Mouse (Mus musculus) lung, postnatal 36 days (tissue): ENCODE measurements around the gene Phldb1.
"Not testable (repeated sequence)": the region's sequence is repeated elsewhere in the genome, so short reads cannot be mapped to it uniquely, and the experiment has no call there.

ENCODE experiments used
- DNase-seq: peaks from one replicate; pipeline ENCODE4 v3.0.0; 2022; ENCODE audit warnings: mixed read lengths

The Phldb1 gene

DNA sequence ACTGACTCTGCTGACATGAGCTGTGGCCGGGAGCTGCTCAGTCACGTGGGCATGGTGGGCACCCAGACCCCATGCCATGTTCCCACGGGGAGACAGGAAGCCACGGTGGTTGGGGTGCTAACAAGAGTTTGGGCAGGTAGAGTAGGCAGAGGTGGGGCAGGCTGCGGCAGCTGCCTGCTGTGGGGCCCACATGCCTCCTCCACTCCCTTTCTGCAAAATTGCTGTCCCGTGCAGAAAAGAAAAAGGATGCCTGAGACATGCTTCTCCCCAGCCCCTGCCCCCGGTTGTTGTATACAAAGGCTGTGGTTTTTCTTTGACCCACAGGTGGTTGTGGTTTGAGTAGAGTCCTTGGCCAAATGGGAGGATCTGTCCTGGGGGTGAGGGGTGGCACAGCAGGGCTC, 86.1 kb downstream of the Phldb1 start:
- no peak for DNase-seq

- no peak for DNase-seq
Observed at GRCm38 (mm10) chr9:44647656-44648055, 87.3 kb downstream of the Phldb1 start.

DNA sequence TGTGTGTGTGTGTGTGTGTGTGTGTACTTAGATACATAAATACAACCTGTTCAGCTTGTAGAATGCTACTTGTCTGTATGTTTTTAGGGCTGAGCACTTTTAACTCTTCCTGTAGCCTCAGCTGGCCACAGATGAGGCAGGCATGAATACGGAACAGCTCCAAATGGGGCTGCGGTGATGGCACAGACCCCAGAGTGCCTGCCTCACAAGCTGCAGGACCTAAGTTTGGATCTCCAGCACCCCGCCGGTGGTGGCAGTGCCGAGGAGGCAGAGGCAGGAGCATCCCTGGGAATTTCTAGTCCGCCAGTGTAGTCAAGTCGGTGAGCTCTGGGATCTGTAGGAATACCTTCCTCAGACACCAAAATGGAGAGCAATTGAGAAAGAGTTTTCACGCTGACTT, 88.0 kb downstream of the Phldb1 start:
- no peak for DNase-seq

DNA sequence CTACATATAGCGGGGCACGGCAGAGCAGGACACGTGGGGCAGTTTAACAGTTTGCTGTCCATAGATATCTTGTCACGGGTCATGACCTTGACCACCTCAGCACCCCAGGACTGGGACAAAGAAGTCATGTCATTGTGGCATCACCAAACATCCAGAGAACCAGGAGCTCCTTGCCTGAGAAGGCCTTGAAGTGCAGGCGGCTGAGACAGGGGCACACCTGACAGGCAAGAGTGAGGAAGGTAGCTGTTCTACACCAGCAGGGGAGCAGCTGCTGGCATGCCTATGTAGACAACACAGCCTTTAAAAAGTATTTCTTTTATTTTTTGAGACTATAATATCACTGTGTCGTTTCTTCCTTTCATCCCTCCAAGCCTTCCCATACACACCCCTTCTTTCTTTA, 88.6 kb downstream of the Phldb1 start:
- DNase-seq, result no peak

GRCm38 (mm10) chr9:44645924-44646323, 89.1 kb downstream of the Phldb1 start:
- DNase-seq, result peak; percentile 60

- peak; percentile 85 for DNase-seq
Observed at GRCm38 (mm10) chr9:44645481-44645880, 89.5 kb downstream of the Phldb1 start.

- no peak for DNase-seq
Observed at GRCm38 (mm10) chr9:44644186-44644585, 90.8 kb downstream of the Phldb1 start.

DNA sequence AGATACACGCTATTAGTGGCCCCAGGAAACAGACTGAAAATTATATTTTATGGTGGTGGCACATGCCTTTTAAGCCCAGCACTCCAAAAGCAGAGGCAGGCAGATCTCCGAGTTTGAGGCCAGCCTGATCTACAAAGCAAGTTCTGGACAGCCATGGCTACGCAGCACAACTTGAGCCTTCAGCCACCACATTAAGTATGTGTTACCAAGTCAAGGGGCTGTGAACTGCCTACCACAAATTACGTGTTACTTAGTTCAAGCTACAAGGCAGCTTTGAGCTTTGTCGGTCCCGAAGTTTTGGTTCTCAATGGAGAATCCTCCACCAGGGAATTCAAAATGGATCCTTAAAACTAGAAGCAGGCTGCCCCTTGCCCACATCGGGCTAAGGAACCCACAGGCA, 91.9 kb downstream of the Phldb1 start:
- no peak for DNase-seq

- DNase-seq, result no peak
Observed at GRCm38 (mm10) chr9:44641616-44642015, 93.4 kb downstream of the Phldb1 start.

DNA sequence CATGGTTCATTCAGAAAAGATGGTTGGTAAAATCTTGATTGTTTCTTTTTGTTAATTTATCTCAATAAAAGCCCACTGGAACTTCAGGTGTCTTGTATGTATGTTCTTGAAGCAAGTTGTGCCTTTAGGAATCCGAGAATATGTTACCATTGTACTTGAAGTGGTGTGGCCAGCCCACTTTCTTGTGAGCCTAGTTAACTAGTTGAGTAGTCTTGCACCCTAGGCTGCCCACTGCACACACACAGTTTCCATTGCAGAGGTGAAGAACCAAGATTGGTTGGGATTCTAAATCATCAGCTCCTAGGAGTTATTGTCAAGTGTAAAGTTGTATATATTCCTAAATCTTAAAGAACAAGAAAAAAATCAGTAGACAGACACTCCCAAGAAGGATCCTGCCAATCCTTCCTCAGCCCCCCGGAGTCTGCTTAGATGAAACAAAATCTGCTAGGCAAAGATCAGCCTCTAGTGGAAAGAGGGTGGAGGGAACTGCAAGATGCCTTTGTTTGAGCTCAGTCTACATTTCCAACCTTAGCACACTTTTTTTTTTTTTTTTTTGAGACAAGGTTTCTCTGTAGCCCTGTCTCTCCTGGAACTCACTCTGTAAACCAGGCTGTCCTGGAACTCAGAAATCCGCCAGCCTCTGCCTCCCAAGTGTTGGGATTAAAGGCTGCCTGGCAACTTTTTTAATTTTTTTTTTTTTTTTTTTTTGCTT, 94.2 kb downstream of the Phldb1 start:
- DNase-seq, result no peak

- DNase-seq, result not testable (repeated sequence)
Observed at GRCm38 (mm10) chr9:44640028-44640427, 95.0 kb downstream of the Phldb1 start.

GRCm38 (mm10) chr9:44638726-44639125, 96.3 kb downstream of the Phldb1 start:
- DNase-seq, result not testable (repeated sequence)

DNA sequence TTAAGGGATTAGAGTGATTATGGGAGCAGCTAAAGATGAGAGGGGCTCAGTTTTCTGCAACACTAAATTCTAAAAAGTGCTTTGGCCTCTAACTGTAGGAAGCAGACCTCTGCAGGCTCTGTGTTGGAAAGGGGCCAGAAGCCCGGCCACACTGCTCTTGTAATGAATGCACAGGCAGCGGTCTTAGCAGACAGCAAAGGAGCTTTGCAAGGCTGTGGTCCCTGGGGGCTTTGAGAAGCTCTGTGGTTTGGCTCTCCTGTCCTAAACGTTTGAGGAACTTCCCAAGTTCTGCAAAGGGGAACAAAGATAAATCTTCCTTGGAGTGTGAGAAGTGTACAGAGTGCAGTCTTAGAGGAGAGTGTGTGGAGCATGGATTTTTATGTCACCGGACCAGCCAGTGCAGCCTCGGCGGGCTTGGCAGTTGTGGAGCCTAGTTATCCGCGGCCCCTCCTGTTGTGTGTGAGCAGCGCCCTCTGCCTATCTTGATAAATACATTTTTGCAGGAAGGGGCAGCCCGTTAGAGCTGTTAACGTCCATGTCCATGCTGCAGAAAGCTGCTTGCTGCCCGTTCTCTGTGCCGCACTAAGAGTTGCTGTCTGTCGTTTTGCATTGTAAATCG, 97.3 kb downstream of the Phldb1 start:
- DNase-seq, result peak; percentile 22
